Mouse (Mus musculus) cerebellum, adult 2 months (tissue): ENCODE measurements around the gene Paqr7.

Source experiments
- CTCF ChIP-seq: fragments of 200-500 bp; IDR thresholded peaks from 2 replicates; pipeline ENCODE4 v1.5.1; 2011; ENCODE audit warnings: low read depth, mild to moderate bottlenecking, control low read depth, low read length, moderate library complexity, borderline replicate concordance; ENCODE audit not compliant: insufficient read depth
- POLR2A ChIP-seq: fragments of 200-500 bp; IDR thresholded peaks from 2 replicates; pipeline ENCODE4 v1.6.1; 2011; ENCODE audit warnings: low read length, control low read depth, borderline replicate concordance; ENCODE audit not compliant: insufficient read depth

GRCm38 (mm10) chr4:134516981-134517380, 20.5 kb downstream of the Paqr7 start:
- no peak for TF ChIP-seq CTCF
- TF ChIP-seq POLR2A = no peak
